Mouse (Mus musculus): Measurements from ENCODE around the gene Atg16l2.

Gene Atg16l2

DNA sequence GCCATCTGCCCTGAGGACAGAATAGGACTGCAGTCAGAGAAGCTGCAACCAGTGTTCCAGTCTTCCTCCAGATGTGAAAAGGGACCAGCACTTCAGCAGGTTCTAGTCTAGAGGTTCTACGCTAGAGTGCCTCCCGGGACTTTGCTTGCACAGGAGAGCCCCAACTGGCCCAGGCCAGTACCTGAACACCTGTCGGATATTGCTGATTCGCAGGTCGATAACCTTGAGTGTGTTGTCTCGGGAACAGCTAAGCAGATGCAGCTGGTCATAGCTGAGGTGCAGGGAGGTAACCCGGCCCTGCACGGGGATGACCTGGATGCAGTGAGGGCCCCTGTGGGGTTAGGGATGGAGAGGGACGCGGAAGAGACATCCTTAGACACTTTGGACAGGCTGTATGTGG, 11.7 kb downstream of the Atg16l2 start:
- no peak for DNase-seq

DNA sequence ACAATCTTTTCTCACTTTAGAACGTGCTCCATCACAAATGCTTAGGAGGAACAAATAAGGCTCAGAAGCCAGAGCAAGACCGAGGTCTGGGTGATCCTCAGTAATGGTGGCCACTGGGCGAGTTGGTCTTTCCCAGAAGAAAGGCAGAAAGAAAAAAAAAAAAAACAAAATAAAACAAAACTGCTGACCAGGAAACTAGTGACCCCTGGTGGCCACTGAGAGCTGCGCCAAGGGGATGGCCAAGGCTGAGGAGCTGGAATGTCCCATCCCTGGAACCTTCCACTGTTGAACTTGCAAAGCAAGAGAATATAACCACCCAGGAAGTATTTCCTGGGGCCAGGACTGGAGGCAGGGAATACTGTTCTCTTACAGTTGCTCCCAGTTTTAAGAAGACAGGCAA, 13.6 kb downstream of the Atg16l2 start:
- no peak for DNase-seq

DNA sequence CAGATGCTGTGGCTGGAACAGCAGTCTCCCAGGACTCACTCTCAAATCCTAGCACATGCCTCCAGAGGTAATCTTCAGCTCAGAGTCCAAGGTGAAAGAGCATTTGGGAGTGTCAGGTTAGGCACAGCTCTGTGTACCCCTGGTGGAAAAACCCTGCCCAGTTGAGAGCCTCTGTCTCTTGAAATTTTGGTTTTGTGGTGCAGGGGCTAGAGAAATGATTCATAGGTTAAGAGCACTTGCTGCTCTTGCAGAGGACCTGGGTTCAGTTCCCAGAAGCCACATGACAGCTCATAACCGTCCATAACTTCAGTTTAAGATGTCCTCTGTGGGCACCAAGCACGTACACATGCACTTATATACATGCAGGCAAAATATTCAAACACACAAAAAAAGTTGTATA, 14.2 kb downstream of the Atg16l2 start:
- no peak for DNase-seq

DNA sequence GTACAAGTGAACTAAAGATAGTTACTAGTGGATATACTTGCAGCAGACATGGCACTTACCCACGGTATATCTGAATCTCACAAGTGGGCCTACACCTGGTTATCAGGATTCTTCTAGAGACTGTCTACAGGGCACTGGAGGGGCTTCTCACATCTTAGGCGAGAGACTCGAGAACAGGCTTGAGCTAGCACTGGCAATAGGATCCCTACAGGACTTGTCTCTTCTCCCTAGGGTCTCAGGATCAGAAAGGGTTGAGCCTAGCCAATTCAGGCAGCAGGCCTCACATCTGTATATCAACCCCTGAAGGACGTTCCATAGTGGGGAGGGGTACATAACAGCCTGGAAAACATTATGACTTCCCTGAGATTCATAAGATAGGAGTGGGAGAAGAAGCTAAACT, 15.2 kb downstream of the Atg16l2 start:
- DNase-seq = no peak

DNA sequence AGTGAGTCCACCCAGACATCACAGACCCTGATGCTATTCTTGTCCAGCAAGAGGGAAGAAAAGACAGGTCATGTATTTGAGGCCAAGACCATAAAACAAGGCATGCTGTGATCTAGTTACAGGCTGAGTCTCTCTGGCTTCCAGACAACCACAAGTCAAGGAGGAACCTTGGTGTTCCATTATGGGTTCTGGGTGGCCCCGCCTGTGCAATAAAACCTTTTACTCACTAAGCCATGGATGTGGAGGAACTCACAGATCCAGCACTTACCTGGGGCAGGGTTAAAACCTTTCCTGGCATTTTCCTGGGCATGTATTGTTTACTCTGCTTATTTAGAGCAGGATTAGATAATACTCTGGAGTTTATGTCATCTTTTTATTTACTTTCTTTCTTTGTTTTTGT, 17.5 kb downstream of the Atg16l2 start:
- DNase-seq = no peak

DNA sequence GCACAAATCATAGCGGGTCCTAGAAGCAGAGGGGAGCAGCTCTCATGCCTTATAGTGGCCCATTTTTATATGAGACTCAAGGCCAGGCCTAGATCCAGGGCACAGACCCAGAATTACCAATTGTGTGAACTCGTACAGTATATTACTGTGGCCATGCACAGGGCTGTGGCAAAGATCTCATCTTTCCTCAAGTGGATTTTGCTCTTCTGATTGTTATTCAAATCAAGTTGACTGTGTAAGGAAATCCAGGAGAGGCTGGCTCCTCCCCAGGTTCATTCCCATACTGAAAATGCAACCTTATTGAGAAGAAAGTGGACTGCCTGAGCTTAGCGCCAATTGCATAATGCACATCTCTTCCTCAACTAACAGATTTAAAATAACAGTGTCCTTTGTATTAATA, 19.3 kb downstream of the Atg16l2 start:
- no peak for DNase-seq

DNA sequence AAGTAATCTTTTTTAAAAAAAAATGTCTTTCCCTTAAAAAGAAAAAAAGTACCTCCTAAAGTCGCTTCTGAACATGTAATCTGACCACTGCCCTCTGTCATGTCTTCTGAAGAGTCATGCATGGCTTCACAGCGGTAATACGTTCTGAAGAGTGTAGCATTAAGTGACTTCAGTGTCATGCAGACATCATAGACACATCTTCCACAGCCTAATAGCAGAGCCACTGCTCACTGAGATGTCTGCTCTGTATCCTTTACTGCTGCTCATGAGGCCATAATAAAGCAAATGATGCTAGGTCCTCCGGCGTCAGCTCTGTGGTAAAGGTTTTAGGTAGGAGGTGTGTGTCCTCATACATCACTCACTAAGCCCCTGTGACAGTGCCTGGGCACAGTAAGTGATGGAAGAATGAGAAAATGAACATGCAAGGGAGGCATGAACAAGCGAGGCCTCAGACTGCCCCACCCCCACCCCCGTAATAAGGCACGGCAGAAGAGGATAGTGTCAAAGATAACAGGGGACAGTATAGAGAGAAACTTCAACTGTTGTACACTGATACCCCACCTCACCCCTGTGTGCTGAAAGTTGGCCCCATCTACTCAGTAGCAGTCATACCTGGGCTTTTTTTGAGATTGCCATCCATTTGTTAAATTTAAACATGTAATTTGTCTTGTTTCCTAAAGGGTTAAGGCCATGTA, 29.4 kb downstream of the Atg16l2 start:
- DNase-seq = no peak

DNA sequence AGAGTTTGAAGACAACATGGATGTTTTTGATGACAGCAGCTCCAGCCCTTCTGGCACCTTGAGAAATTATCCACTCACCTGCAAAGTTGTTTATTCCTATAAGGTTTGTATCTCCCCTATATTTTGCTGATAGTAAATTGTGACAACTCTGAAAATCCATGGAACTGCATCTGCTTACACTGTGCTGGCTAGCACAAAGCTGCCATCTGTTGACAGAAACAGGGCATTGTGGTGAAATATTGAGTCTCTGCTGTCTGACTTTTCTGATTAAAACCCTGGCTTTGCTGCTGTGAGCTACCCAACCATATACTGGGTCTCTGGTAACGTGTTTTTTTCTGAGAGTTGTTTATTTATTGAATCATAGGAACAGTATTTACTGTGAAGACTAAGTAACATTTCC, 30.4 kb downstream of the Atg16l2 start:
- no peak for DNase-seq

DNA sequence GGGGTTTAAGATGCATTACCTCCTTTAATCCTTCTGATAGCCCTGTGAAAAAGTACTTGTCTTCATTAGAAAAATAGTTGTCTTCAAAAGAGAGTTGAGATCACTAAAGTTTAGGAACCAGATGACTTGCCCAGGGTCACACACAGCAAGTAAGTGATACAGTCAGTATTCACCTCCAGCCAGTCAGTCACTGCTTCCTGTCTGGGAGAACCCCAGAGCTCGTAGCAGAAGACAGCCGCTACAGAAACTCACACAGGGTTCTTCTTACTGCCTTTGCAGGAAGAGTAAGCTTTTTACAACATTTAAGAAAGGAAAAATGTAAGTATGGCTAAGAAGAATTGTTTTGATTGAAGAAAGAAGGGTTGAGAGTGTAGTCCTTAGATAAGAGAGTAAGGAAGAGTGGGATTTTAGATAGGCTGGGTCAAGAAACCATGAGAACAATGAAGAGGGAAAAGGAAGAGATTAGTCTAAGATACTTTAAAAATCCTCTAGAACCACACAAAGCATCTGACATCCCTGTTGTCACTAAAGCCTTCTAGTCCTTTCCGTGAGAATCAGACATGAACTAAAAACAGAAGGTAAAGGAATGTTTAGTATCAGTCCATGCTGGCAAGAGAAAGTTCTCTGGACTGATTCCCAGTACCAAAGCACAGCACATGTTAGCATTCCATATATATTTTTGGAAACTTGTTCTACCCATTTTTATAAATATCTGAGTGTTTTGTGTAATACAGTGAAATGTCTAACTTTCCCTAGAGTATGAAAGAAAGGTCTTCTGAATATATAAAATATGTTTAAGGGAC, 34.4 kb downstream of the Atg16l2 start:
- peak; percentile 51 for DNase-seq

DNA sequence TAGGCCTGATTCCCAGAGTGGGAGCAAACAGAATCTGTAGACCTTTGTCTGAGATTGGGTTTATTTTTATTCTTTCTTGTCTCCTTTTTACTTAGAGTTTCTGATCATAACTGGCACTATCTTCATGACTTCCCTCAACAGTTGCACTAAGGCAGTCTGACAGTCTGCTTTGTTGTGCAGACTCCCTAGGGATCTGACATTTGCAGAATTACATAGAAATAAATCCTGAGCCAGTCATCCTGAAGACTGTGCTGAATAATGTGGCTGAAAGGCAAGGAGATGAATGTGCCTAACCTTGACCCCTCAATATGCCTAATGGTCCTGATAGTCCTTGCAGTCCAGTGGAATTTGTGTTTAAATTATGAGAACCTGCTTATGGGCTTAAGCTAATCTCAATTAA, 38.5 kb downstream of the Atg16l2 start:
- DNase-seq = no peak

DNA sequence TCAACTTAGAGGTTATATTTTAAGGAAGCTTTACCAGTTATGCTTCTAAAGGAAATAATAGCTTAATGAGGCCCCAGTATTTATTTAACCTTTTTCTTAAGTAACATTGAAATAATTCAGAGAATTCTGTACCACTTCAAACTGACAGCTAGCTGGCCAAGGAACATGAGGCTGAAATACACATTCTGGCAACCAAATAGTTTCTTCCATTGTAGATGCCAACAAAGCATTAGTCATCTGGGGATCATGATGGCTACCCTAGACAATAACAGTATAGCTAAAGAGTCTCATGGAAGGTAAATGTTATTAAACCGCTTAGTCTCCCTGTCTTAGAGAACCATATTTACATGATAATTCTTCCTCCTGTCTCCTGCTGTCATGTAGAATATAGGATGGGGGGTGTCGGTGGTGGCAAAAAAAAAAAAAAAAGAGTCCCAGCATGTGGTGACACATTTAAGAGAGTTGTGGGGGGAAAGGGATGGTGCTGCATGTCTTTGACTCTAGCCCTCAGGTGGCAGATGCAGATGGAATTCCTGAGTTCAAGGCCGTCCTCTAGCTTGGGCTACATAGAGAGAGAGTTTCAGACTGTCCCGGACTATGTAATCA, 40.0 kb downstream of the Atg16l2 start:
- no peak for DNase-seq

DNA sequence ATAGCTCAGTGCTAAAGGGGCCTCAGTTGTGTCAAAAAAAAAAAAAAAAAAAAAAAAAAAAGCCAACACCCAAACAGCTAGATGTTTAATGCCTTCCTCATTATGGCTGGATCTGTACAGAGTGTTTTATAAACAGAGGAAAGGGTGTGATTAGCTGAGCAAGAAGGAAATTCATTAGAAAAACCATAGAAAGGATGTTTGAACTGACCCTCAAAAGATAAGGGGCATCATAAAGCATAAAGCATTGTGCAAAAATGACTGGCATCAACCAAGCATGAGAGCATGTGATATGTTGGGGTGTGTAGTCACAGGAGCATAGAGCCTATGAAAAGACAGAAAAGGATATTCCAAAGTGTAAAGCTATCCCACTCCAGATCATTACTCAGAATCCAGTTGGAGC, 43.6 kb downstream of the Atg16l2 start:
- no peak for DNase-seq

DNA sequence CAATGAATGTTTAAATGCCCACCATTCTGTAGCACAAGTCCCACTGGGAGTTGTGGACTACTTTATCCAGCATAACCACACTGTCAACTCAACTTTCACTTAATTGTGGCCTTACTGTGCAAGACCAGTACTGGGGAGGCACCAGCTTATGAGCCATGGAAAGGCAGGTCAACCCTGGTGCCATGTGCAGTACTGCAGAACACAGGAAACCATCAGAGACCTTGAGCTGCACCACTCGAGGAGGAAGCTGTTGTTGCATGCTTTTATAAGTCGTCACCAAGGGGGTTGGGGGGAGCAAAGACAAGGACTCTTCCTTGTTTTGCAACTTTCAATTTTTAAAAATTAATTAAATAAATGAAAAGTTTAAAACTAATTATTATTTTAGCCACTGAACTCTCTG, 49.0 kb downstream of the Atg16l2 start:
- DNase-seq = no peak

DNA sequence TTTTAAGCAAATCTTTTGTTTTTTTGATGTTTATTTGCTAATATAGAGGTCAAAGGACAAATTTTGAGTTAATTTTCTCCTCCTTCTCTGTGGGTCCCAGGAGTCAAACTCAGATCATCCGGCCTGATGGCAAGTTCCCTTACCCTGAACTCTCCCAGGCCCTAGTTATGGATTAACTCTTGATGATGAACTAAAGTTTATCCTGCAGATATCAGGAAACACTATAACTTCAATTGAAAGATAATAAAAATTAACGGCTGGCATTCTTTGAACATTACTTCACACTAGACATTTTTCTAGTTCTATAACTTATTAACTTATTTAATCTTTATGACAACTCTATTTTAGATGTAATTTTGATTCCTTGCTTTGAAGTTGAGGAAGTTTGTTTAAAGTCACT, 52.9 kb downstream of the Atg16l2 start:
- no peak for DNase-seq

DNA sequence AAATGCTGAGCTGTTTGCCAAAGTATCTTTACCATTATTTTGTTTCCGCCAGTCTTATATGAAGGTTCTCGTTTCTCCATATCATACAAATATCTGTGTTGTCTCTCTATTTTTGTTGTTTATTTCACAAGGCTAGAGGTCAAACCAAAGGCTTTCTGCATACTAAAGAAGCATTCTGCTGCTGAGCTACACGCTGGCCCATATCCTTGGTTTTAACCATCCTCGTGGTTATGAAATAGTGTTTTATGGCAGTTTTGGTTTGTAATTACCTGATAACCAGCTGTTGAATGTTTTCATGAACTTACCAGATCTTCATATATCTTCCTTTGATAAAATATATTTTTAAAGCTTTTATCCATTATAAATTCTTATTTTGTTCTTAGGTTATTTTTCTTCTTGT, 53.3 kb downstream of the Atg16l2 start:
- DNase-seq = no peak

DNA sequence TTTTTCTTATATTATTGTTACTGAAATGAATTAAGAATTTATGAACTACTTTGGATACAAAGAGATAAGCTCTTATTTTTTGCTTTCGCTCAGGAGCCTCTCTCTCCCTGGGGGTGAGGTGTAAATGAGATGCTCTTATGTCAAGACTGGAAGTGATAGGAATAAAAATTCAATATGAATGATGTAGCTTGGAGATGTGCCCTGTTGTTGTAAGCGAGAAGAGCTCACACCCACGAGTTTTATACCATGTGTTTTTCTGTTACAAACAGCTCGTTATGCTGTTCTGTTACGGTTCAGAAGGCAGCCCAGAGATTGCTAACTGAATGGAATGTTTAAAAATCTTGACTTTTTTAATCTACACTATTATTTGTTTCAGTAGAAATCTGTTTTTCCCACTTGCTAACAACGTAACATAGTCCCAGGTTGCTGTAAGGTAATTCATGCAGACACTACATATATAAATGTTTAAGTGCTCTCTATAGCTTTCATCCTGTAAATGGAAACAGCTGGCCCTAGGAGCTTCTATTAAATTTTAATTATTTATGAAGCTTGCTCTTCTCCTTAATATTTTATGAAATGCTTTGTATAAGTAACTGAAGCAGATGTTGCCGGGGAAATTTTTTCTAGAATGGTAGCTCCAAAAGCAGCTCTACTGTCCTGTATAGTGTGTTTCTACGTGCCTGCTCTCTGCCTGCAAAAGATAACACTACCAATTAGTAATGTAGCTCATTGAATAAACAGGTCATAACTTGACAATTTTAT, 65.2 kb downstream of the Atg16l2 start:
- peak; percentile 44 for DNase-seq

DNA sequence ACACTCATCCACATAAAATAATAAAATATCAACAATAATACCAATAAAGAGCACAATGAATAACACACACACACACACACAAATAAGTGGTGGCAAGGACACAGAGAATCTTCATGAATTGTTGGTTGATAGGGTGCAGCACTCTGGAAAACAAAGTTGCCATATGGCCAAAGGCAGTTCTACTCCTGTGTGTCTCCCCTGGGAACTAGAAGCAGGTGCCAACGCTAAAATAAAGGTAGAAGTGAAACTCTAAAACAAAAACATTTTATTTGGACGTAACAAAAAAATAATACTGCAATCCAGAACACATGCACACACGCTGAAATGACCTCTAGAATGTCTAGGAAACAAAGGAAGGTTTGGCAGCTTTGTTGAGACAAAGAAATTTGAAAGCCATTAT, 69.3 kb downstream of the Atg16l2 start:
- no peak for DNase-seq

DNA sequence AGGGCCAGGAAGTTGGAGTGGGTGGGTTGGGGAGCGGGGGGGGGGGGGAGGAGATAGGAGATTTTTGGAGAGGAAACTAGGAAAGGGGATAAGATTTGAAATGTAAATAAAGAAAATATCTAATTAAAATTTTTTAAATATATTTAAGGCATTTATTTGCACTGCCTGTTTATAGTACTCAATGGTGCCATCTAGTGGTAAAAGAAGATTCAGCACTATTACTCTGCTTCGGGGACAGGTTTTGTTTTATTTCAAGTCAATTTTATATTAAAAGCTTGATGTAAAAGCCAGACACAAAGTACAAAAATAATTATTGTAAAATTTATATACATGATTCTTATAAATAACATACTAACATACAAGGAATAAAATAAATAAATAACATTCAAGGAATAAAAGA, 70.6 kb downstream of the Atg16l2 start:
- no peak for DNase-seq

DNA sequence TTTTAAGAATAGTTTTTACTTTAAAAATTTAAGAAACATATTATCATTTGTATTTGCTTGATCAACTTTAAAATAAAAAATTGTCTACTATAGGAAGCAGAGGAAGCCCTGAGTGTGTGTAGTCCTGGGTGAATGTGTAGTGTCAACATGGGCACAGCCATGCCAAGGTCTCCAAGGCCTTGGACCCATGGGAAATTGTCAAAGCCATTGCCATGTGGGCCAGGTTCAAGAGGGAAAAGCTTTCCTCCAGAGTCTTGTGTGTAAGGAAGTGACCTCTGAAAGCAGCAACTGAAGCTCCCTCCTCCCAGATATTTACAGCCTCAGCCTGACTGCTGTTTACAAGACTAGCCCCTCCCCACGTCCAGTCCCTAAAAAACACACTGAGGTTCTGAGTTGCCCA, 72.7 kb downstream of the Atg16l2 start:
- no peak for DNase-seq

DNA sequence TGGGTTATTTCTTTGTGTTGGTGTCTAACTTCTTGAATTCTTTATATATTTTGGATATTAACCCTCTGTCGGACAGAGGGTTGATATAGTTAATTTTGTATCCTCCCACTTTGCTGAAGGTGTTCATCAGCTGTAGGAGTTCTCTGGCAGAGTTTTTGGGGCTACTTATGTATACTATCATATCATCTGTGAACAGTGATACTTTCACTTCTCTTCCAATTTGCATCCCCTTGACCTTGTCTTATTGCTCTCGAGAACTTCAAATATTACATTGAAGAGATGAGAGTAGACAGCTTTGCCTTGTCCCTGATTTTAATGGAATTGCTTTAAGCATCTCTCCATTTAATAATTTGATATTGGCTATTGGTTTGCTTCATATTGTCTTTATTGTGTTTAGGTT, 78.5 kb downstream of the Atg16l2 start:
- no peak for DNase-seq

DNA sequence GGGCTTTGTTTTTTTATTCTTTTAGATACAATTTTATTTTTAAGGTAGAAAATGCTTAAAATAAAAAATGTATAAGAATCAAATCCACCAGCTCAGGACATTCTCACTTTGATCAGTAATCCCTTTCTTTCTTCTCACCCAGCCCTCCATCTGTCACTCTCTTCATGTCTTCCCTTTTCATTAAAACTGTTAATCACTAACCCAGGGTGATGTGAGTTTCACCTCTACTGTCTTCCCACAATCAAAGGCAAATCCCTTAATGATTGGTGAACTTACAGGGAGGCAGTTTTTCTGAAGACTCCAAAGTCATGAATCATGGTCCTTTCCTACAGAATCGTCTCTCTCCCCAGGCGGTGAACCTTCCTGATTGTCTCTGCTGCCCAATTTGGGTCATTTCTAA, 85.3 kb downstream of the Atg16l2 start:
- DNase-seq = no peak

DNA sequence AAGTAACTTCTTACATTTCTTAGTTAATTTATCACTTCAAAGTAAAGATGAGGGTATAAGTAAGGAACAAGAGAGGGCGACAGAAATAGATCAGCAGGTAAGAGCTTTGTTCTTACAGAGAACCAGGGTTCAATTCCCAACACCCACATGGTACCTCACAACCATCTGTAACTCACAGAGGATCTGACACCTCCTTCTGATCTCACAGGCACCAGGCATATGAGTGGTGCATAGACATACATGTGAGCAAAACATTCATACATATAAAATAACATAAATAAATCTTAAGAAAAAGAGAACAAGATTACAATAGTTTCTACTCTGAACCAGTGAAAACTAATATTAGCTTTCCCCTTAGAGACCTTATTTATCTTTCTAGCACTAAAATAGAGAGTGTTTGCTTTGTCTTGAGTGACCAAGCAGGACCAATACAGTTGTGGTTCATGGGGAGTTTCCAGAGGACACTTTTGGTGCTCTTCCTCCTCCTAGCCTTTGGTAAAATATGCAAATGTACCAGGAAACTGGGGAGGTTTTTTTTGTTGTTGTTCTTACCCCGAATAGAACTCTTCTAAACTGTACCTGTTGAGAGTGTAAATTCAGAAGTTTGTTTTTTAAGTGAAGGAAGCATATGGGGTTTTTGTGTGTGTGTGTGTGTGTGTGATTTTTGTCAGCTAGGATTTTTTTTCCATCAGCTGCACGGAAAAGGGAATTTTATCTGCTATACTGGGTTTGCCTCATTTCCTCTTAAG, 88.4 kb downstream of the Atg16l2 start:
- no peak for DNase-seq

Data from layer of hippocampus, adult 9-11 months (tissue).